Mouse (Mus musculus) erythroblast, embryonic 14.5 days (primary cell): ENCODE results near the gene Cd81.

ENCODE experiments used
- GATA1 ChIP-seq: IDR thresholded peaks from 2 replicates; pipeline ENCODE4 v1.6.1; 2012; ENCODE audit warnings: low read length, inconsistent platforms, mixed read lengths
- TAL1 ChIP-seq: IDR thresholded peaks from 3 replicates; pipeline ENCODE4 v1.6.1; 2012; ENCODE audit warnings: low read length, inconsistent platforms, mixed read lengths

DNA sequence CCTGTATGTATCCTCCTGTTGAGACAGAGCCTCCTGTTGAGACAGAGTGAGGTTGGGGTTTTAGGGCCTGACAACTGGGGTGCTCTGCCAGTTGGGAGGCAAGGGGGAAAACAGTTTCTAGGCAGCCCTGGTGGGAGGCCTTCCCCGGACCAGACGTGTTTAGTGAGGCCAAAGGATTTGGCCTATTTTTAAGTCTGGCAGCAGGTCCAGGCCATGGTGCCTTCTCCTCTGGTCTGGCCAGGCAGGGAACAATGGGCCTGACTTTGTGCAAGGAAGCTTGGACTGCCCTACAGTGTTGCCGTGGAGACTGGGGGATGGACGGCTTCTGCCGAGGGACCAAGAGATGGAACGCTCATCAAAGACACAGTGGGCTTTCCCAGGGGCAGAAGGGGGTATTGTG is 11.7 kb downstream of the Cd81 start:
- no peak for TF ChIP-seq TAL1
- no peak for TF ChIP-seq GATA1
